Mouse (Mus musculus): ENCODE data around the gene C1qc. TPM values are rescaled to one million over a fixed set of nuclear protein-coding genes. Genes with fewer than 3 reads are reported as not detected.

The C1qc gene
- total RNA-seq, 2 experiments from 2014 or later = 0.57 TPM; not detected in 1

GRCm38 (mm10) chr4:136860022-136860421 is 32.8 kb downstream of the C1qc start:
- no peak for ATAC-seq (replicated peaks; ENCODE audit: poor library complexity, severe bottlenecking)

DNA sequence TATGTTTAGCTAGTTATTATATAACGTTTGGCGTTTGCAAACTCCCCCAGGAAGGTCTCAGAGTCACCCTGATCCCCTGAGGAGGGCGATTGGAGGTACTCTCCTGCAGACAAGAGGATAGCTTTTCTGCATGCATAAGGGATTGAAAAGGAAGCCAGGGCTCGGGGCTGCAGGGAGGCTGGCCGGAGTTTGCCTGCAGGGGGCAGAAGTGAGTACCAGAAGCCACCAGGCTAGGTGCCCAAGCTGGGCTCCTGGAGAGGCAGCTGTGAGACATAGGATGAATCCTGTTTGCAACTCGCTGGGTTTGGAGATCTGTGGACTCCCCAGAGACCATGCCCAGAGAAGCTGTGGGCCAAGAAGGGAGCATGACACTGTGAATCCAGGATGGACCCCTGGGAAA is 37.8 kb downstream of the C1qc start:
- no peak for ATAC-seq (replicated peaks; ENCODE audit: poor library complexity, severe bottlenecking)

DNA sequence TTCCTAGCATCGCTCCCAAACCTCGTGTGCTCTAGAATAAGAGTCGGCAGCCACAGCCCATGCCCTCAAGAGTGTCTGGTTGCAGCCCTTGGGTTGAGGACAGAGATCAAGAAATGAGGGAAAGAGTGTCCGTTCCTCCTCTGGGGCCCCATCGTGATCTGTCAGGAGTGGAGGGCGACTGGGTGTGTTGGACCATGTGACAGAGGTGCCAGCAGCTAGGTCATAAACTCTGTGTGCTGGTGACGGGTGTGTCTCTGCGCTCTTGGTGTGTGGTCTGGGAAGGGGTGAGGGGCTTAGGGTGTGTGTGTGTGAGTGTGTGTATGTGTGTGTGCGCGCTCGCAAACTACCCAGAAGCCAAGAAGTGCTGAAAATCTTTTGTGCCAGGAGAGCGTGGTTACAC is 39.9 kb downstream of the C1qc start:
- ATAC-seq (replicated peaks; ENCODE audit: poor library complexity, severe bottlenecking) = no peak

DNA sequence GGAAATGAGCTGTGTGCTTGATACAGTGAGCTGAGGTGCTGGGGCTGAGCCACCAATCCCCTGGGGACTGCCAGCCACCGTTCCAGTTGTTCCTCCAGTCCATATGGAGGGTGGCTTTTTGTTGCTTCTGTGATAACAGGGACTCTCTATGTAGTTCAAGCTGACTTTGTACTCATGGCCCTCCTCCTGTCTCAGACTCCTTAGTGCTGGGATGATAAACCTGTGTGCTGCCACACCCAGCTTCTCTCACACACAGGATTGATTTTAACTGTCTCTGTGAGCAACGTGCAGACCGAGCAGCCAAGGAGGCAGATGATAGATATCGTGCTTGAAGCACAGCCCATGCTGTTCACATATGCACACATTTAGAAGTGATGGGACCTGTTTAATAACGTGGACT is 40.7 kb downstream of the C1qc start:
- no peak for ATAC-seq (replicated peaks; ENCODE audit: poor library complexity, severe bottlenecking)

DNA sequence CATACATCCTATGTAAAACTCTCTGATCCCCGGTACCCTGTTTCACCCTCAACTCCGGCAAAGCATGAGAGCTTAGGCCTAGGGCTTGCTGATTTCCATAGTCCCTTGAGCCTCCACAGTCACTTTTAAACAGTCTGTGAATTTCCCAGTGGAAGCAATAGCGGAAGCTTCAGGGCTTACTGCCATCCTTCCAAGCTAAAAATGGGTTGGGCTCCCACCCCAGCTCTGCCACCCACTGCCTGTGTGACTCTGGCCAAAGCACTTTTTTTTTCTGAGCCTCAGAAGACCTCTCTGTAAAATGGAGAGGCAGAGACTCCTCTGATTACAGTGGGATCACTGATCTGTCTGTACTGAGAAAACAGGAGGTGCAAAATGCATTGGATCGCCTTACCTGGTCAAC is 44.3 kb downstream of the C1qc start:
- ATAC-seq (replicated peaks; ENCODE audit: poor library complexity, severe bottlenecking) = no peak

DNA sequence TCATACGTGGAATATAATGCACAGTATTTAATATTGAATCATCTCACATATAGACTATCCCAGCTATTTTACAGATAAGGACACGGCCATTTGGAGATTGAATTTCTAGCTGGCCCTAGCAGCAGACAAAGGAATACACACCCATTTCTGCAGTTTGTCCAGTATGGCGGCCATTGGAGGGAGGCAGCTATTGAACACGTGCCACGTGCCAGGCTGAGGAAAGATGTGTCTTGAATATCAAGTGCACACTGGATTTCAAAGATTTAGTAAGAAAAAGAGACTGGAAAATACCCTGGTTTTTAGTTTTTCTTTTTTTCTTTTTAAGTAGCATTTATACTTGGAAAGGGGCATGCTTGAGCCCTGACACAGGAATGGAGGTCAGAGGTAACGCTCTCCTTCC is 45.7 kb downstream of the C1qc start:
- no peak for ATAC-seq (replicated peaks; ENCODE audit: poor library complexity, severe bottlenecking)

GRCm38 (mm10) chr4:136842802-136843201 is 50.1 kb downstream of the C1qc start:
- no peak for ATAC-seq (replicated peaks; ENCODE audit: poor library complexity, severe bottlenecking)

- ATAC-seq (replicated peaks; ENCODE audit: poor library complexity, severe bottlenecking) = peak; percentile 76
Measured at GRCm38 (mm10) chr4:136842033-136842432, 50.8 kb downstream of the C1qc start.

- ATAC-seq (replicated peaks; ENCODE audit: poor library complexity, severe bottlenecking) = peak; percentile 86
Measured at GRCm38 (mm10) chr4:136841056-136841455, 51.8 kb downstream of the C1qc start.

Other genes starting within 250 kb of the C1qc start
- gene Ephb2, start 57.1 kb downstream of the C1qc start, total RNA-seq (2014; fragmentation: Nextera tagmentation) = 0.47 and 2.6 TPM in 2 replicates
- 0.39 and 0.57 TPM in 2 replicates for gene Ephb2, start 57.1 kb downstream of the C1qc start, total RNA-seq (2017)
- gene C1qb, start 6.9 kb downstream of the C1qc start, total RNA-seq (2014; fragmentation: Nextera tagmentation) = 1.3 TPM in 1 of 2 replicates, not detected in the other
- gene C1qb, start 6.9 kb downstream of the C1qc start, total RNA-seq (2017) = 0.52 and 1.1 TPM in 2 replicates
- gene C1qa, start 5.7 kb upstream of the C1qc start, total RNA-seq (2014; fragmentation: Nextera tagmentation) = 1.3 TPM in 1 of 2 replicates, not detected in the other
- gene C1qa, start 5.7 kb upstream of the C1qc start, total RNA-seq (2017) = 2.3 TPM in 1 of 2 replicates, not detected in the other
- not detected in 2 replicates for gene Epha8, start 63.8 kb upstream of the C1qc start, total RNA-seq (2014; fragmentation: Nextera tagmentation)
- gene Epha8, start 63.8 kb upstream of the C1qc start, total RNA-seq (2017) = not detected in 2 replicates
- gene Zbtb40, start 155.7 kb upstream of the C1qc start, total RNA-seq (2014; fragmentation: Nextera tagmentation) = 4.0 and 5.4 TPM in 2 replicates
- 4.4 and 6.9 TPM in 2 replicates for gene Zbtb40, start 155.7 kb upstream of the C1qc start, total RNA-seq (2017)